Mouse (Mus musculus) heart, adult 2 months (tissue): Measurements from ENCODE around the gene Slc41a3. TPM values are rescaled to one million over a fixed set of nuclear protein-coding genes. Genes with fewer than 3 reads are reported as not detected.
"Not testable (repeated sequence)": the region's sequence is repeated elsewhere in the genome, so short reads cannot be mapped to it uniquely, and the experiment has no call there.

Experiments used
- DNase-seq, 2 experiments: peaks; one replicate each; pipeline ENCODE4 v3.0.0; 2021
- H3K27ac ChIP-seq: fragments of 200-600 bp; 2 replicates; pipeline ENCODE4 v1.8.1; 2022
- H3K27me3 ChIP-seq: fragments of 200-500 bp; 2 replicates; pipeline ENCODE4 v1.6.1; 2012; ENCODE audit warnings: mild to moderate bottlenecking, low read length, inconsistent platforms, mixed read lengths; ENCODE audit not compliant: control insufficient read depth, insufficient read depth
- H3K36me3 ChIP-seq: fragments of 200-500 bp; 2 replicates; pipeline ENCODE4 v1.6.1; 2012; ENCODE audit warnings: low read length, inconsistent platforms; ENCODE audit not compliant: control insufficient read depth, insufficient read depth
- H3K4me1 ChIP-seq: fragments of 200-500 bp; 2 replicates; pipeline ENCODE4 v1.6.1; 2011; ENCODE audit warnings: low read length; ENCODE audit not compliant: control insufficient read depth, insufficient read depth
- H3K4me3 ChIP-seq: fragments of 200-600 bp; 2 replicates; pipeline ENCODE4 v1.8.1; 2022
- H3K79me2 ChIP-seq: fragments of 200-500 bp; replicated peaks from 2 replicates; pipeline ENCODE4 v1.6.1; 2012; ENCODE audit warnings: mild to moderate bottlenecking, inconsistent platforms, low read length, moderate library complexity, mixed read lengths; ENCODE audit not compliant: control insufficient read depth, insufficient read depth
- H3K9ac ChIP-seq: fragments of 200-500 bp; 2 replicates; pipeline ENCODE4 v1.6.1; 2012; ENCODE audit warnings: low read depth, mild to moderate bottlenecking, control low read depth, inconsistent platforms, low read length, mixed read lengths
- CTCF ChIP-seq: fragments of 200-600 bp; IDR thresholded peaks from 2 replicates; pipeline ENCODE4 v1.8.1; 2022; ENCODE audit warnings: antibody characterized with exemption, mild to moderate bottlenecking, moderate library complexity
- EP300 ChIP-seq: fragments of 200-500 bp; IDR thresholded peaks from 2 replicates; pipeline ENCODE4 v1.6.1; 2011; ENCODE audit warnings: low read depth, low read length, control low read depth; ENCODE audit not compliant: insufficient read depth
- POLR2A ChIP-seq: fragments of 200-500 bp; IDR thresholded peaks from 2 replicates; pipeline ENCODE4 v1.6.1; 2011; ENCODE audit warnings: mild to moderate bottlenecking, low read depth, low read length, control low read depth; ENCODE audit not compliant: insufficient read depth
- WGBS: fragments of 180-500 bp; shearing (Covaris S2); methylation state at CpG from one replicate; pipeline ENCODE4 v1.1.7; 2018; 5-methylcytosine and 5-hydroxymethylcytosine counted together
- intact Hi-C: fragments of 180-260 bp; cut with DNase I; formaldehyde crosslinking; loops from one replicate; pipeline ENCODE4 v1.15.1; 2025
- polyA plus RNA-seq: library from polyadenylated mRNA; depleted of rRNA; stranded (reverse); fragments of >200 nt; gene quantifications from 2 replicates; pipeline ENCODE4 v1.2.3, GENCODE M21; 2012
- total RNA-seq, 2 experiments: library from RNA; stranded (reverse); gene quantifications; 2 replicates each; pipeline ENCODE4 v1.2.3; 2021

The Slc41a3 gene
- total and polyA plus RNA-seq, 3 experiments: 91.9 to 139 (median 100) TPM

DNA sequence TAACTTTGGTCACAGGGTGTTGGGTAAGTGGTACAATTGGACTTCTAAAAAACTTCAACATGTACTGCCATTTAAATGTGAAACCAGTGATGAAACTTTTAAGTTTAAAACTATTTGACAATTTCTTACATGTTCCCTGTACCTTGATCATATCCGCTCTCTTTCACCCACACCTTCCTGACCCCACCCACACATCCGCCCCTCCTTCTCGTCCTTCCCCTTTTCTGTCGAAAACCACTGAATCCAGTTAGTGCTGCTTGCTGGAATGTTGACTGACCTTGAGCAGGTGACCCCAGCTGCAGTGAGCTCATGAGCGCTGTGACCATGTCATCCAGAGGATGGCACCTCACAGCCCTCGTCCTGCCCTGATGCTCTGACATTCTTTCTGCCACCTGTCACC is 25.0 kb downstream of the Slc41a3 start:
- Histone ChIP-seq H3K27me3 (no peaks in the 10 kb centered on the region), H3K36me3 (no peaks in the 10 kb centered on the region), H3K9ac (no peak overlapping the region), H3K4me3 (no peak overlapping the region), H3K79me2 (no peaks in the 10 kb centered on the region), H3K27ac (no peak overlapping the region), H3K4me1 (peaks cover 5% of the 10 kb centered on the region)
- 88% methylated on average over 6 of the region's 6 CpGs for WGBS
- no peak for DNase-seq
- TF ChIP-seq CTCF (no peak), POLR2A (no peak), EP300 (no peak)
- intact Hi-C loops: loop anchor here (10.0 kb wide), 1 partner anchor 185 kb away; no protein-coding TSS in a partner anchor

DNA sequence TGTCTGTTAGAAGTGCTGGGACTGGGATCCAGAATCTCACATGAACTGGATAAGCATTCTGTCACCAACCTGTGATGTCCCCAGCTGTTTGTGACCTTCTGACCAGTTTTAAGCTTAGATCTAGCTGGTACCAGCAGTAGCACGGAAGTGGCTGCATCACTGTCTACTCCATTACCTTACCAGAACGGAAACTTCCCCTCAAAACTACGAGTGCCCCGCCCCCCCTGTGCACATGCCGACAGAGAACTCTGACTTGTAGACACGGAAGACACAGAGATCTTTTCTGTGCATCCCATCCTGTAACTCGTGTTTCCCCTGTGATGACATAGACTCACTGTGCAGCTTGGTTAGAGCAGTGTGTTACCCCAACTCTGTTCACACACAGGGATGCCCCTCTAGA is 25.9 kb downstream of the Slc41a3 start:
- H3K4me3 ChIP-seq: no peak overlapping the region

DNA sequence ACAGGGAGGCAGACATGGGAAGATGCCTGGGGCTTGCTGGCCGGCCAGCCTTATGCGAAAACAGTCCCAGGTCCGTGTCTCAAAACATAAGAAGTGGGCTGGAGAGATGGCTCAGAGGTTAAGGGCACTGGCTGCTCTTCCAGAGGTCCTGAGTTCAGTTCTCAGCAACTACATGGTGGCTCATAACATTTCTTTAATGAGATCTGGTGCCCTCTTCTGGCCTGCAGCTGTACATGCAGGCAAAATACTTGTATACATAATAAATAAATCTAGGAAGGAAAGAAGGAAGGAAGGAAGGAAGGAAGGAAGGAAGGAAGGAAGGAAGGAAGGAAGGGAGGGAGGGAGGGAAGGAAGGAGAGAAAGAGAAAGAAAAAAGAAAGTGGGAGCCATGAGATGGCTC is 28.0 kb downstream of the Slc41a3 start:
- WGBS: 94% methylated on average over 3 of the region's 3 CpGs
- not testable (repeated sequence) for DNase-seq

More for the DNA sequence above, 25.9 kb downstream of the Slc41a3 start:
- intact Hi-C loops: no loop called here
- WGBS: 93% methylated on average over 7 of the region's 7 CpGs
- H3K79me2 ChIP-seq: no peaks in the 10 kb centered on the region
- no peaks in the 10 kb centered on the region for H3K4me1 ChIP-seq
- no peaks in the 10 kb centered on the region for H3K36me3 ChIP-seq
- TF ChIP-seq POLR2A: no peak
- TF ChIP-seq EP300: no peak
- TF ChIP-seq CTCF: no peak
- no peak for DNase-seq
- H3K27me3 ChIP-seq: no peaks in the 10 kb centered on the region
- no peak overlapping the region for H3K9ac ChIP-seq
- no peak overlapping the region for H3K27ac ChIP-seq

DNA sequence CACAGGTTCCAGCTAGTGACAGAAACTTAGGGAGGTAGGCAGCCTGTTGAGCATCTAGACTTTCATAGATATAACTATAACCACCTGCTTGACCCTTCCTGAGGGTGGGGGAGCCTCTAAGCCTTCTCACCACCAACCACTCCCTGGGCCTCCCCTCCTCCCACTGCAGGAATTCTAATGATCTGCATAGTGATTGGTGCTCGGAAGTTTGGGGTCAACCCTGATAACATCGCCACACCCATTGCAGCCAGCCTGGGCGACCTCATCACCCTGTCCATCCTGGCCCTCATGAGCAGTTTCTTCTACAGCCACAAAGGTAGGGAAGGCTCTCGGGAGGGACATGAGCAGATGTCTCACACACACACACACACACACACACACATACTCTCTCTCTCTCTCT is 30.6 kb downstream of the Slc41a3 start:
- H3K4me1 ChIP-seq: no peaks in the 10 kb centered on the region
- H3K36me3 ChIP-seq: no peaks in the 10 kb centered on the region
- WGBS: 68% methylated on average over 4 of the region's 4 CpGs
- DNase-seq: no peak
- intact Hi-C loops: no loop called here
- H3K9ac ChIP-seq: no peak overlapping the region
- no peak overlapping the region for H3K4me3 ChIP-seq
- H3K79me2 ChIP-seq: no peaks in the 10 kb centered on the region
- no peak overlapping the region for H3K27ac ChIP-seq
- no peaks in the 10 kb centered on the region for H3K27me3 ChIP-seq
- TF ChIP-seq CTCF: no peak
- TF ChIP-seq POLR2A: no peak
- TF ChIP-seq EP300: no peak

More for the DNA sequence above, 28.0 kb downstream of the Slc41a3 start:
- peak; percentile 47 for TF ChIP-seq CTCF
- H3K4me1 ChIP-seq, H3K9ac ChIP-seq, H3K27ac ChIP-seq, intact Hi-C loops, H3K27me3 ChIP-seq, H3K79me2 ChIP-seq, H3K36me3 ChIP-seq, H3K4me3 ChIP-seq: not testable (repeated sequence)

DNA sequence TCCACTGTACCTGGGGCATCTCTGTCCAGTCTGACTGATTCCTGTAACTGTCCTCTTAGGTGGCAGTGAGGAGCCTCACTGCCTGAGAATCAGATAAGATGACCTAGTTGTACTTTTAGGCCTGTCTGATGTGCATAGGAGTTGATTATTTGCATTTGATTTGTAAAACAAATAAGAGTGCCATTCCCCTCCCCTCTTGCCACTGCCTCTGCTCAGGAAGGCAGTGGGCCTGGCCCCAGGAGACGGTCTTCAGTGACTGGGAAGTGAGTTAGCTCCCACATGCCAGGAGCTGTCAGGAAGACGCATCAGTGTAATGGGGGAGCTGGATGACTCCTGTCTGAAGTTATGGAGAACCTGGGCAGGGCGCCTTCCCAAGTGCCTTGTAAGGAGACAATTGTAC is 31.1 kb downstream of the Slc41a3 start:
- Histone ChIP-seq H3K36me3 (no peaks in the 10 kb centered on the region), H3K27me3 (no peaks in the 10 kb centered on the region), H3K79me2 (no peaks in the 10 kb centered on the region), H3K4me3 (no peak overlapping the region), H3K27ac (no peak overlapping the region), H3K9ac (no peak overlapping the region), H3K4me1 (no peaks in the 10 kb centered on the region)
- 70% methylated on average over 3 of the region's 3 CpGs for WGBS
- intact Hi-C loops: no loop called here
- no peak for TF ChIP-seq POLR2A
- no peak for TF ChIP-seq CTCF
- TF ChIP-seq EP300: no peak
- no peak for DNase-seq

DNA sequence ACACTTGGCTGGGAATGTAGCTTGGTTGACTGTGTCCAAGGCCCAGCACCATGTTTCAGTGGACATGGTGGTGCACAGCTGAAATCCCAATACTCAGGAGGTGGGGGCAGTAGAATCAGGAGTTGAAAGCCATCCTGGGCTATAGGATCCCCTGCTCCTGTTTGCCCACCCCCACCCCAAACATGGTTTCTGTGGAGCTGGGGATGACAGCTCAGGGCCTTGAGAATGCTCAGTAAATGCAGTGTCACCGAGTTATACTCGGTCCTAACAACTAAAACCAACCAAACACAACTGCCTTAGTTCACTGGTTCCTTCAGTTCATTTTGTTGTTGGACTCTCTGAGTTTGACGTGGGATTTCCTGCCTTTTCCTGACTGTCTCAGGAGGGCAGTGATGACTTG is 38.5 kb downstream of the Slc41a3 start:
- intact Hi-C loops: no loop called here
- H3K4me1 ChIP-seq: no peaks in the 10 kb centered on the region
- H3K9ac ChIP-seq: no peak overlapping the region
- TF ChIP-seq CTCF (no peak), EP300 (no peak), POLR2A (no peak)
- H3K27me3 ChIP-seq: no peaks in the 10 kb centered on the region
- no peak for DNase-seq
- no peaks in the 10 kb centered on the region for H3K36me3 ChIP-seq
- no peak overlapping the region for H3K4me3 ChIP-seq
- no peaks in the 10 kb centered on the region for H3K79me2 ChIP-seq
- WGBS: 75% methylated on average over 3 of the region's 3 CpGs
- H3K27ac ChIP-seq: no peak overlapping the region

DNA sequence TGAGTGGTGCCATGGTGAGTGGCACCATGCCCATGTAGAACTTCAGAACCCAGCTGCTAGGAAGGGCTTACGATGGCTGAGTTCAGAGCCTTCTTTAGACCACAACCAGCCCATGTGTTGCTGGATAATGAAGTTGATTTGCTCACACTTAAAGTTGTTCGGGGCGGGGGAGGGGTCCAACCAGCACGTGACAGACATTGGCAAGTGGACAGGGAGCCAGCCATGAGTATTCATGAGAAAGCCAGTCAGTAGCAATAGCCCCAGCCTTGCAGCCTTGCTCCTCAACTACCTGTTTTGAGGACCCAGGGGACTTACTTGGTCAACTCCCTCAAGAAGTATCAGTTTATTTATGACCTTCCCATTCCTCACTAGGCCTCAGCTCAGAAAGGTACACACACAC is 40.4 kb downstream of the Slc41a3 start:
- intact Hi-C loops: no loop called here

More for the DNA sequence above, 40.4 kb downstream of the Slc41a3 start:
- WGBS: 76% methylated on average over 4 of the region's 4 CpGs
- TF ChIP-seq CTCF (no peak), EP300 (no peak), POLR2A (no peak)
- Histone ChIP-seq H3K36me3 (no peaks in the 10 kb centered on the region), H3K4me1 (no peaks in the 10 kb centered on the region), H3K9ac (no peak overlapping the region), H3K4me3 (no peak overlapping the region), H3K79me2 (no peaks in the 10 kb centered on the region), H3K27ac (no peak overlapping the region), H3K27me3 (no peaks in the 10 kb centered on the region)
- no peak for DNase-seq
